Mouse (Mus musculus): ENCODE data around the gene Prep.

DNA sequence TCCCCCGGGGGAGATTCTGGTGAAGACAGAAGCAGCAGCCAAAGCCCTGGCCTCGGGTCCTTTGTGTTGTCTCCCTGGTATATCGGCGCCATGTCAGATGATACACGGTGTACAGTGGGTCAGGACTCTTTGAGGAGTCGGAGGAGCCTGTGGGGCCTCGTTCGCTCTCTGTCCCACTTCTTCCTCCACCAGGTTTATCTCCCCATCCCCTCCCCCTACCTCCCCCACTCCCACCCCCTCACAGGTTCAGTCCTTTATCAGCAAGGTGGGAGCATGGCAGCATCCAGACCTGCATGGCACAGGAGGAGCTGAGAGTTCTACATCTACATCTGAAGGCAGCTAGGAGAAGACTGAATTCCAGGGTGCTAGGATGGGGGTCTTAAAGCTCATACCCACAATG lies 98.8 kb downstream of the Prep start:
- TF ChIP-seq POLR2A (IDR thresholded peaks at IDR 0.05; ENCODE audit: low read depth, low read length) (no peak), CTCF (conservative IDR thresholded peaks at IDR 0.05; ENCODE audit: insufficient read depth, insufficient read length, low read depth, low read length) (no peak)
